Mouse (Mus musculus) kidney, postnatal 0 days (tissue): Measurements from ENCODE around the gene Commd7. TPM values are rescaled to one million over a fixed set of nuclear protein-coding genes. Genes with fewer than 3 reads are reported as not detected.

Experiments
- ATAC-seq: fragments of 200-750 bp; cut with Nextera tagmentation; replicated peaks from 2 replicates; pipeline ENCODE4 v1.8.0; 2017; ENCODE audit warnings: low read depth, moderate number of reproducible peaks, moderate TSS enrichment, moderate library complexity; ENCODE audit not compliant: low FRiP score
- DNase-seq: peaks from one replicate; pipeline ENCODE4 v3.0.0-alpha.2; 2016; ENCODE audit warnings: low spot score
- H3K27ac ChIP-seq: fragments of 300-500 bp; sonication (generic); 2 replicates; pipeline ENCODE4 v1.5.1; 2014; ENCODE audit warnings: mild to moderate bottlenecking
- H3K27me3 ChIP-seq: fragments of 300-500 bp; sonication (generic); 2 replicates; pipeline ENCODE4 v1.6.1; 2014; ENCODE audit warnings: low read length, mixed read lengths; ENCODE audit not compliant: insufficient read depth
- H3K36me3 ChIP-seq: fragments of 300-500 bp; sonication (generic); 2 replicates; pipeline ENCODE4 v1.6.1; 2014; ENCODE audit warnings: low read length, mixed read lengths; ENCODE audit not compliant: insufficient read depth
- H3K4me1 ChIP-seq: fragments of 300-500 bp; sonication (generic); replicated peaks from 2 replicates; pipeline ENCODE4 v1.6.1; 2014; ENCODE audit warnings: antibody characterized with exemption, low read length, mixed read lengths; ENCODE audit not compliant: insufficient read depth
- H3K4me2 ChIP-seq: fragments of 300-500 bp; sonication (generic); 2 replicates; pipeline ENCODE4 v1.6.1; 2014; ENCODE audit warnings: mild to moderate bottlenecking, low read length, moderate library complexity, mixed read lengths
- H3K4me3 ChIP-seq: fragments of 300-500 bp; sonication (generic); replicated peaks from 2 replicates; pipeline ENCODE4 v1.5.1; 2014; ENCODE audit warnings: low read depth, low read length
- H3K9ac ChIP-seq: fragments of 300-500 bp; sonication (generic); 2 replicates; pipeline ENCODE4 v1.6.1; 2014; ENCODE audit warnings: low read depth, low read length
- H3K9me3 ChIP-seq: fragments of 300-500 bp; sonication (generic); replicated peaks from 2 replicates; pipeline ENCODE4 v1.6.1; 2016; ENCODE audit warnings: low read length, inconsistent platforms, mixed read lengths
- CTCF ChIP-seq: IDR thresholded peaks from 2 replicates; pipeline ENCODE4 v1.5.1; 2016; ENCODE audit warnings: antibody characterized with exemption, low read depth, mild to moderate bottlenecking, moderate library complexity
- WGBS: fragments of 180-500 bp; shearing (Covaris S2); extraction: QIAGEN DNeasy Blood & Tissue Kit; methylation state at CpG from one replicate; pipeline ENCODE4 v1.1.7; 2014; 5-methylcytosine and 5-hydroxymethylcytosine counted together
- polyA plus RNA-seq: library from polyadenylated mRNA; unstranded; fragments of >200 nt; fragmentation: Nextera tagmentation; extraction: Ambion mirVana; gene quantifications from 2 replicates; pipeline ENCODE4 v1.2.1, GENCODE M21; 2015

Commd7 gene
- polyA plus RNA-seq, 1 experiment from 2014 or later, result 78.8 TPM

- Histone ChIP-seq H3K4me3 (no peak overlapping the region), H3K9me3 (no peaks in the 10 kb centered on the region), H3K4me1 (no peaks in the 10 kb centered on the region; the same call in 1 of the 2 replicates), H3K27ac (no peak overlapping the region), H3K4me2 (no peak overlapping the region), H3K9ac (no peak overlapping the region), H3K27me3 (no peaks in the 10 kb centered on the region), H3K36me3 (no peaks in the 10 kb centered on the region)
- ATAC-seq, result no peak
- DNase-seq, result no peak
- WGBS, result 76% methylated on average over 3 of the region's 3 CpGs
- TF ChIP-seq CTCF, result no peak
Measured at GRCm38 (mm10) chr2:153576150-153576549, 56.4 kb downstream of the Commd7 start.

GRCm38 (mm10) chr2:153575554-153575953 is 57.0 kb downstream of the Commd7 start:
- no peaks in the 10 kb centered on the region for H3K27me3 ChIP-seq
- H3K36me3 ChIP-seq, result no peaks in the 10 kb centered on the region
- H3K9ac ChIP-seq, result no peak overlapping the region
- WGBS, result 42% methylated on average over 6 of the region's 6 CpGs
- H3K4me1 ChIP-seq, result no peaks in the 10 kb centered on the region; the same call in 1 of the 2 replicates
- H3K27ac ChIP-seq, result no peak overlapping the region
- no peak for TF ChIP-seq CTCF
- DNase-seq, result no peak
- H3K4me3 ChIP-seq, result no peak overlapping the region
- no peaks in the 10 kb centered on the region for H3K9me3 ChIP-seq
- H3K4me2 ChIP-seq, result no peak overlapping the region
- no peak for ATAC-seq

- no peaks in the 10 kb centered on the region for H3K9me3 ChIP-seq
- H3K27me3 ChIP-seq, result no peaks in the 10 kb centered on the region
- no peak overlapping the region for H3K9ac ChIP-seq
- H3K36me3 ChIP-seq, result no peaks in the 10 kb centered on the region
- no peak overlapping the region for H3K27ac ChIP-seq
- H3K4me2 ChIP-seq, result no peak overlapping the region
- no peak for DNase-seq
- no peak for TF ChIP-seq CTCF
- H3K4me3 ChIP-seq, result no peak overlapping the region
- H3K4me1 ChIP-seq, result no peaks in the 10 kb centered on the region; the same call in 1 of the 2 replicates
- WGBS, result 95% methylated on average over 9 of the region's 9 CpGs
- ATAC-seq, result no peak
Measured at GRCm38 (mm10) chr2:153573101-153573500, 59.5 kb downstream of the Commd7 start.

GRCm38 (mm10) chr2:153568541-153568940 is 64.0 kb downstream of the Commd7 start:
- no peaks in the 10 kb centered on the region for H3K9me3 ChIP-seq
- no peaks in the 10 kb centered on the region for H3K36me3 ChIP-seq
- no peak for TF ChIP-seq CTCF
- no peaks in the 10 kb centered on the region for H3K4me1 ChIP-seq
- no peak for ATAC-seq
- no peak overlapping the region for H3K27ac ChIP-seq
- H3K4me2 ChIP-seq, result no peak overlapping the region
- WGBS, result 94% methylated on average over 6 of the region's 6 CpGs
- H3K4me3 ChIP-seq, result no peak overlapping the region
- no peak overlapping the region for H3K9ac ChIP-seq
- no peak for DNase-seq
- no peaks in the 10 kb centered on the region for H3K27me3 ChIP-seq

- no peak for TF ChIP-seq CTCF
- H3K27me3 ChIP-seq, result no peaks in the 10 kb centered on the region
- H3K4me2 ChIP-seq, result no peak overlapping the region
- no peak overlapping the region for H3K9ac ChIP-seq
- H3K36me3 ChIP-seq, result no peaks in the 10 kb centered on the region
- H3K4me1 ChIP-seq, result no peaks in the 10 kb centered on the region
- no peak overlapping the region for H3K27ac ChIP-seq
- ATAC-seq (no peak), DNase-seq (no peak)
- no peaks in the 10 kb centered on the region for H3K9me3 ChIP-seq
- no peak overlapping the region for H3K4me3 ChIP-seq
- WGBS, result 82% methylated on average over 4 of the region's 4 CpGs
Measured at GRCm38 (mm10) chr2:153568013-153568412, 64.6 kb downstream of the Commd7 start.

Other genes starting within 250 kb of the Commd7 start
- gene 4930404H24Rik, start 140.0 kb downstream of the Commd7 start, polyA plus RNA-seq, result not detected in 2 replicates
- gene Nol4l, start 102.8 kb downstream of the Commd7 start, polyA plus RNA-seq, result 9.0 and 9.6 TPM in 2 replicates
- gene Dnmt3b, start 16.7 kb upstream of the Commd7 start, polyA plus RNA-seq, result 9.4 and 10.5 TPM in 2 replicates
- gene Dnmt3c, start 63.9 kb upstream of the Commd7 start, polyA plus RNA-seq, result 0.06 TPM in 1 of 2 replicates, not detected in the other
- gene Mapre1, start 108.5 kb upstream of the Commd7 start, polyA plus RNA-seq, result 192 and 216 TPM in 2 replicates
- gene Efcab8, start 147.2 kb upstream of the Commd7 start, polyA plus RNA-seq, result not detected in 2 replicates
- gene Sun5, start 238.3 kb upstream of the Commd7 start, polyA plus RNA-seq, result not detected in 2 replicates
- not detected in 2 replicates for gene Bpifb2, start 242.3 kb upstream of the Commd7 start, polyA plus RNA-seq